Mouse (Mus musculus) neutrophil, adult 83 days (primary cell): ENCODE results near the gene Eif4e1b. TPM values are rescaled to one million over a fixed set of nuclear protein-coding genes. Genes with fewer than 3 reads are reported as not detected.

Experiments
- total RNA-seq, 2 experiments: library from RNA; stranded (reverse); gene quantifications; one replicate each; pipeline ENCODE4 v1.2.4; 2023

Eif4e1b gene
- total RNA-seq = not detected

DNA sequence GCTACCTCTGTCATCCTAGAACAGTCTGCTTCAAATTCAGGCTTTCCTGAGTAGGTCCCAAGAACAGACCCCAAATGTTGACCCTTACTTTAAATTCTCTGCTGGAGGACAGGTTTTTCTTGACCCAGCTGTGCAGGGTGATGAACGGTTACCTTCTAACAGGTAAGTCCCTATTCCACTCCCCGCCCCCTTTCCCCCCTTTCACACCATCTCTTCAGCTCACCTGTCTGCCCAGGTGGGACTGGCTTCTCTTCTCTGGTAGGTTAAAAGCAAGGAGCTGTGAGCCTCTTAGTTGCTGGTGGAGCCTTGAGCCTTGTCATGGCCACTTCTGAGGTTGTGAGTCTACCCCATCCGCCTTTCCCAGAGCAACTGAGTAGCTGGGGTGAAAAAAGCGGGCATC, at the start of gene Eif4e1b:
TSS of gene Eif4e1b (plus strand) at position 301 of the 400 bp plus-strand sequence.

DNA sequence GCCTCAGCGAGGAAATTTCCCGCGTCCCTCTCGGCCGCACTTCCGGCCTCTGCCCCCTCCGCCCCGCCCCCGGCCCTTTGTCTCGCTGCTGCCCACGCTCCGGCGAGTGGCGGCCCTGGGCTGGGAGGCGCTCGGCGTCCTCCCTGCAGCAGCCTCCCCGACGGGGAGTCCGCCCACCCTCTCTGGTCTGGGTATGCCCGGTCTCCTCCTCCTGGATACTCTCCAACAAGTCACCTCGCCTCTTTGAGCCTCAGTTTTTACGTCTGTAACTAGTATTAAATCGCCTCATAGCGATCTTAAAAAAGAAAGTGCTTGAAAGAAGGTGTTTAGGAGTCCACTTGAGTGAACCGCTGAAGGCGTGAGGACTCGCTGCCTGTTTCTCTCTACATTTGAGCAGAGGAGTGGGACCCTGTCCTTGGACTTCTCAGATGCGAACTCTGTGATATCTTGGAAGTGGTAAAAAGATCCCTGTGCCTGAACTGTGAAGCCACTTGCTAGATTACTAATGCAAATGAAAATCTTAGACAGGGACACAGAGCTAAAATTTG, 33.9 kb upstream of the Eif4e1b start, which contains the start of gene Gprin1:
TSS of gene Gprin1 (minus strand) at position 11 of the 548 bp plus-strand sequence.

DNA sequence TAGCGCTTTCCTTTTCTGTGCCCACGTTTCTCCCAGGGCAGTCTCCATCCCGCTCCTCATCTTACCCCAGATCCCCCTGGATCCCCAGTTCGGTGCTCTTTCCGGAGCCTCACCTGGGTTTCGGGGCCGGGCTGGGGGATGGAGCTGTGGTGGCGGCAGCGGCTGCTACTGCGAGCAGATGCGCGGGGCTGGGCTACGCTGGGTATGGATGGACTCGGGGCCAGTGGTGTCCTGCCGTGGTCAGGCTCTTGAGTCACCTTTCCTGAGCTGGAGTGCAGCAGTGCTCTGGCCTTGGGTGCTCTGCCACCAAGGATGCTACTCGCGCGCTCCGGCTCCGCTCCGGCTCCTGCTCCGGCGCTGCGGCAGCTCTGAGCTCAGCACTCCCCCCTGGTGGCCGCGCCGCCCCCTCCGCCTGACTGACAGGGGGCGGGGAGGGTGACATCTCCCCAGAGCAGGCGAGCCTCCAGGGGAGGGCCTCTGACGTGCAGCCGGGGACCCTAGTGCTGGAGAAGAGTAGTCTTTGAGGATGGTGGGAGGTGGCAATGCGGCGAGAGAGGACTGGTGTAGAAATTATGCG, 17.5 kb upstream of the Eif4e1b start, which contains the start of gene Sncb:
TSS of gene Sncb (minus strand) at position 404 of the 577 bp plus-strand sequence.

DNA sequence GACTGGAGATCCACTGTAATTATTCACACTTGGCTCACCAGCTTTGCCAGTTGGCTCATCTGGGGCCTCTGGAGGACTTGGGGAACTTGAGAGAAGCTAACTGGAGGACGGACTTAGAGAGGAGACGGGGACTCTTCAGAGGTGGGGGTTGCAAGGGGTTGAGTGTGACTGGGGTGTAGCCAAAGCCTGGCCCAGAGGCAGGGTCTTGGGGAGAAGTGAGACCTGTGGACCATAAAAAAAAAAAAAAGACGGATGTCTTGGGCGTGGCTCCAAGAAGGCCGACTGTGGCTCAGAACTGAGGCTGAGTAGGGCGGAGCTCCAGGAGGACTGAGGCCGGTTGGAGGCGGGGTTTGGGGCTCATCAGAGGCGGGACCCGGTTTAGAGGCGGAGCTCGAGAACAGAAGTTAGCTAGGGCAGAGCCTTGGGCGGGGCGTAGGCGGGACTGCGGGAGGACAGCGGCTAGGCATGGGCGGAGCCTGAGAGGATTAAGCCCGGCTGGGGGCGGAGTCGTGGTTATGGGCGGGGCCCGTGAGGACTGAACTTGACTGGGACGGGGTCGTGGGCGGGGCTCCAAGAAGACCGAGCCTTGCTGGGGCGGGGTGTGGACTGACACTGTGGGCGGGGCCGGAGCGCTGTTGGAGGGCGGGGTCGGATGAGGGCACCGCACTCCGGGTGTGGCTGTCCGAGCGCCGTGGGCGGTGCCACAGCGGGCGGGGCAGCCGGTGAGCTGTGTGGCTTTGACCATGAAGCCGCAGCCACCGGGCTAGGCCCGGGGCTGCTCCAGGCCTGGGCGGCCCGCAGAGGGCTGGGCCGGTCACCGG, 5.2 kb downstream of the Eif4e1b start, which contains the start of gene Tspan17:
TSS of gene Tspan17 (plus strand) at position 638 of the 821 bp plus-strand sequence.

Other genes starting within 250 kb of the Eif4e1b start
- 10 to 100 TPM; 35.0 to 37.0 TPM for gene 4833439L19Rik, start 218.6 kb upstream of the Eif4e1b start, total RNA-seq
- 1 to 10 TPM; 6.4 to 8.8 TPM for gene Arl10, start 209.0 kb upstream of the Eif4e1b start, total RNA-seq
- gene Nop16, start 193.9 kb upstream of the Eif4e1b start, total RNA-seq = 10 to 100 TPM in 1 of 2 experiments, 1 to 10 TPM in 1; 8.7 to 10.0 TPM
- gene Higd2a, start 193.8 kb upstream of the Eif4e1b start, total RNA-seq = 10 to 100 TPM; 62.8 to 71.2 TPM
- 1 to 10 TPM; 6.0 to 7.0 TPM for gene Cltb, start 172.7 kb upstream of the Eif4e1b start, total RNA-seq
- 10 to 100 TPM; 27.8 to 33.2 TPM for gene Faf2, start 162.2 kb upstream of the Eif4e1b start, total RNA-seq
- 100 to 1,000 TPM; 133 to 134 TPM for gene Rnf44, start 90.1 kb upstream of the Eif4e1b start, total RNA-seq
- gene Cdhr2, start 82.5 kb upstream of the Eif4e1b start, total RNA-seq = not detected
- not detected for gene Gprin1, start 34.1 kb upstream of the Eif4e1b start, total RNA-seq
- gene Sncb, start 17.4 kb upstream of the Eif4e1b start, total RNA-seq = not detected
- 10 to 100 TPM in 1 of 2 experiments, 1 to 10 TPM in 1; 4.4 to 13.8 TPM for gene Tspan17, start 5.4 kb downstream of the Eif4e1b start, total RNA-seq
- gene Unc5a, start 165.4 kb downstream of the Eif4e1b start, total RNA-seq = under 1 TPM in 1 of 2 experiments, not detected in 1; 0.20 TPM
- 100 to 1,000 TPM; 388 to 393 TPM for gene Hk3, start 237.4 kb downstream of the Eif4e1b start, total RNA-seq